Mouse (Mus musculus): Measurements from ENCODE around the gene Vmn1r126.
"Not testable (repeated sequence)": the region's sequence is repeated elsewhere in the genome, so short reads cannot be mapped to it uniquely, and the experiment has no call there.

Vmn1r126 gene

GRCm38 (mm10) chr7:21301367-21301766 lies at the start of gene Vmn1r126:
TSS of gene Vmn1r126 (minus strand) at chr7:21301467.
- not testable (repeated sequence) for H3K27me3 ChIP-seq (ENCODE audit: insufficient read depth, low read length)

DNA sequence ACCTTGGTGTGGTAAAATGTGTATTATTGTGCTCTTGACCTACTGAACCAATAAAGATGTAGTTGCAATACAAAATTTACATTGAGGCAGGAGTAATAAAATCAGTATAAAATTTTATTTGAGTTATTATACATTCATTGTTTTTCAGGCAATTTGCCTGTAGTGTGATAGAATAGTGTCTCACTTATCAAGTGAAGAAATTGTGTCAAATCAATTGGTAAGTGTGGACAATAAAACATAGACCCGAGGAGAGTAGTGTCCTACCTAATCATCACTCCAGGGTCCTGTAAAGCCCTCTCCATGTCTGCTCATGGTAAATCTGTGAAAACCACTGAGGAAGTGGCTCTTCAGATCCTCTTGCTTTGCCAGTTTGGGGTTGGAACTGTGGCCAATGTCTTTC lies 47.8 kb upstream of the Vmn1r126 start, which contains the start of gene Vmn1r128:
Gene Vmn1r128, plus strand, starts transcription at position 301 of the 400 bp plus-strand sequence.
- H3K4me1 ChIP-seq (replicated peaks; ENCODE audit: low read depth, low read length); H3K27me3 ChIP-seq (ENCODE audit: insufficient read depth, low read length); H3K4me3 ChIP-seq (replicated peaks; ENCODE audit: low read length); H3K36me3 ChIP-seq (ENCODE audit: insufficient read depth, low read length); H3K9me3 ChIP-seq (ENCODE audit: low read length): not testable (repeated sequence)

More at GRCm38 (mm10) chr7:21301367-21301766, at the start of gene Vmn1r126:
- not testable (repeated sequence) for H3K9me3 ChIP-seq (ENCODE audit: low read length); H3K4me3 ChIP-seq (replicated peaks; ENCODE audit: low read length); H3K4me1 ChIP-seq (replicated peaks; ENCODE audit: low read depth, low read length); H3K36me3 ChIP-seq (ENCODE audit: insufficient read depth, low read length)

DNA sequence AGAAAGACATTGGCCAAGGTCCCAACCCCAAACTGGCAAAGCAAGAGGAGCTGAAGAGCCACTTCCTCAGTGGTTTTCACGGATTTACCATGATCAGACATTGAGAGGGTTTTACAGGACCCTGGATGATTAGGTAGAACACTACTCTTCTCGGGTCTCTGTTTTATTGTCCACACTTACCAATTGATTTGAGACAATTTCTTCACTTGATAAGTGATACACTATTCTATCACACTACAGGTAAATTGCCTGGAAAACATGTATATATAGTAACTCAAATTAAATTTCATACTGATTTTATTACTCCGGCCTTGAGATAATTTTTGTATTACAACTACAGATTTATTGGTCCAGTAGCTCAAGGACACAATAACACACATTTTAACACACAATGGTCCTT lies 18.5 kb upstream of the Vmn1r126 start, which contains the start of gene Vmn1r127:
Gene Vmn1r127, minus strand, starts transcription at position 101 of the 400 bp plus-strand sequence.
- not testable (repeated sequence) for H3K9me3 ChIP-seq (ENCODE audit: low read length); H3K4me1 ChIP-seq (replicated peaks; ENCODE audit: low read depth, low read length); H3K27me3 ChIP-seq (ENCODE audit: insufficient read depth, low read length); H3K4me3 ChIP-seq (replicated peaks; ENCODE audit: low read length); H3K36me3 ChIP-seq (ENCODE audit: insufficient read depth, low read length)

- not testable (repeated sequence) for H3K4me3 ChIP-seq (replicated peaks; ENCODE audit: low read length); H3K36me3 ChIP-seq (ENCODE audit: insufficient read depth, low read length); H3K4me1 ChIP-seq (replicated peaks; ENCODE audit: low read depth, low read length); H3K9me3 ChIP-seq (ENCODE audit: low read length); H3K27me3 ChIP-seq (ENCODE audit: insufficient read depth, low read length)
These were observed 29.4 kb downstream of the Vmn1r126 start, which contains the start of gene Vmn1r125 for GRCm38 (mm10) chr7:21271879-21272278. TSS of gene Vmn1r125 (plus strand) at chr7:21272179.

- not testable (repeated sequence) for H3K4me3 ChIP-seq (replicated peaks; ENCODE audit: low read length); H3K4me1 ChIP-seq (replicated peaks; ENCODE audit: low read depth, low read length); H3K36me3 ChIP-seq (ENCODE audit: insufficient read depth, low read length); H3K27me3 ChIP-seq (ENCODE audit: insufficient read depth, low read length); H3K9me3 ChIP-seq (ENCODE audit: low read length)
These were observed 40.8 kb downstream of the Vmn1r126 start, which contains the start of gene Vmn1r124 for GRCm38 (mm10) chr7:21260517-21260916. TSS of gene Vmn1r124 (minus strand) at chr7:21260617.

All from E14TG2a.4 (cell line).